Mouse (Mus musculus) splenic B cell, adult 2 months (primary cell): ENCODE results near the gene Utp15.

Experiments used
- DNase-seq: peaks from one replicate; pipeline ENCODE4 v3.0.0-alpha.2; 2011; ENCODE audit warnings: low read depth, low spot score
- H3K27me3 ChIP-seq: 2 replicates; pipeline ENCODE4 v1.6.1; 2012; ENCODE audit warnings: mild to moderate bottlenecking, low read length, moderate library complexity, mixed read lengths; ENCODE audit not compliant: control insufficient read depth, poor library complexity, insufficient read depth, severe bottlenecking
- H3K36me3 ChIP-seq: 2 replicates; pipeline ENCODE4 v1.6.1; 2012; ENCODE audit warnings: mild to moderate bottlenecking, low read length, moderate library complexity, mixed read lengths; ENCODE audit not compliant: control insufficient read depth, poor library complexity, insufficient read depth, severe bottlenecking

Gene Utp15

DNA sequence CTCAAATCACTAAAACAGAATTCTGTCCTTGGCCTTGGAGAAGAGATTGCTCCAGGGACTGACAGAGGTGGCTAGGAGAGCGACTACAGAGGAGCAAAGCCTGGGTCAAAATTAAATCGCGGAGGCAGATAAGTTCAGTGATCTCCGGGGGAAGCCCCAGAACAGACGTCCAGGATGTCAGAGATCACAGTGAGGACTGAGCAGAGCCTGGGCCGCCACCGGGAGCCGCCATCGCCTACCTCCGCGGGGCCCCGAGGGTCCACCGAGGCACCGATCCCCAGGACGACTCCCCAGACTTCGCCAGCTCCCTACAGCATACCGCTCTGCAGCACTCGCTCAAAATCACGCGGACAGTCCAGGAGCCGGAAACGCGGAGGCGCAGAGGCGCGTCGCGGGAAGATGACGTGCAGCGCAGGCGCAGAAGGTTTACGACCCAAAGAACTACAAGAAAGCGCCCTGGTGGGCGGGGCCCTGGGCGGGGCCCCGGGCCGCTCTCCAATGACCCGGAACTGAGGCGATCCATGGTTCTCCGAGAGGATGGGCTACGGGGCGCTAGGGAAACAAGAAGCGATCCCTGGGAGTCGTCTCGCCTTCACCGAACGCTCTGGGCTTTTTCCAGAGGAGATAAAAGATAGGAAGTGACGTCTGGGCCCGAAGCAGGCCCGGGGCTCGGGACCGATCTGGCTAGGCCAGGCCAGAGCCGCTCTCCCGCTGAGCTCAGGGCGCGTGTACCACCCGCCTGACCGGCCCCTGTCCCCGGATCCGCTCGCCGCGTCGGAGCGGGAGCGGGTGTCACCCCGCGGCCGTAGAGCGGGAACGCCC, at the start of gene Utp15, which contains the start of gene Ankra2:
Gene Utp15 (minus strand): TSS at position 406 of the 822 bp plus-strand sequence.
Gene Ankra2 (plus strand): TSS at position 439 of the 822 bp plus-strand sequence.
- Histone ChIP-seq H3K27me3 (no peaks in the 10 kb centered on the region), H3K36me3 (peaks cover 14% of the 10 kb centered on the region)
- peak; percentile 99 for DNase-seq

DNA sequence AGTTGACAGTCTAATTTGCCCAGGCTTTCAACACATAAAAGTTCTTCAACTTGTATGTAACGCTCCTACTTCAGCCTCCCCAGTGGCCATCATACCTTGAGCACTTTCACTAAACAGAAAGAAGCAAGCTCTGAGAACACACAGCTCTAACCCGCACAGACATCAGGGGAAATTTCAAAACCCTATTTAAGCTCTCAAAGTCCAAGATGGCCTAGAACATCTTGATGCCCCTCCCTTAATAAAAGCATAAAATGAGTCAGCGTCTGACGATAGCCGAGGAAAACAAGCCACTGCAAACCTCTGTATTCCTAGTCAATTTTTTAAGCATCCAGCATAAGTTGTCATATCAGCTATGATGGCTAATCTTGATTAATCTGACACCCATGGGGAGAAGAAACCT, 48.8 kb upstream of the Utp15 start:
- Histone ChIP-seq H3K27me3 (no peaks in the 10 kb centered on the region), H3K36me3 (peaks cover 13% of the 10 kb centered on the region; the same call in 1 of the 2 replicates)
- no peak for DNase-seq

DNA sequence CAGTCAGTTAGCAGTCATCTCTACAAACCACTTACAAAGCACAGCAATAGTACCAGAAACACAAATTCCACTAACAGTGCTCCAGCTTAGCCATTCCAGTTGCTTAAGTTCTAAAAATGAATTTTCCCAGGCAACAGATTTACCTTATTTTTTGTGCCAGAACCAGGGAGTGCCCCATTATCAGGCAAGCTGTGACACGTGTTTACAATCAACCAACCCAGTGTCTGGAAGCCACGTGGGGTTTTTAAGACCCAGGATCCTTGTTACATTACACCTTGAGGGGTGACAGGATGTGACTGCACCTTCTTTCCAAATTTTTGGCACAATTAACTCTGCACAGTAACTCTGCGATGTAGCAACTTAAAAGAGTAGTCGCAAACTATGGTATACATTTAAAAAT, 45.9 kb upstream of the Utp15 start:
- DNase-seq: no peak
- Histone ChIP-seq H3K27me3 (no peaks in the 10 kb centered on the region), H3K36me3 (peaks cover 13% of the 10 kb centered on the region; the same call in 1 of the 2 replicates)

DNA sequence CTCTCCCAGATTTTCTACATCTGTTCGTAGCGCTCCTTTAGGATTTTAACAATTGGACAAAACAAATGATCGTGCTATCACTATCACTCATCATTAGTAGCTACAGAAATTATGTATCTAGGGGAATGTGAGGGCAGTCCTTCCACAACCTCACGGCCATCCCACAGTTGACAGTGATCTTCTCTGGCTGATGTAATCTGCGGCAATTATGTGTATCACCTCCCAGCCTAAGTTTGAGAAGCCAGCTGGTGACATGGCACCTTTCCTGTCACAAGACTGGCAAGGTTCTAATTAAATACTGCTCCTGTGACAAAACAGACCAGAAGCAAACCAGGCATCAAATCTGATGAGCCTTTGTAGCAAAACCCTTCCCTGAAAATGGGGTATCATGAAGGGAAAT, 45.2 kb upstream of the Utp15 start:
- no peaks in the 10 kb centered on the region for H3K27me3 ChIP-seq
- DNase-seq: no peak
- peaks cover 13% of the 10 kb centered on the region; the same call in 1 of the 2 replicates for H3K36me3 ChIP-seq

DNA sequence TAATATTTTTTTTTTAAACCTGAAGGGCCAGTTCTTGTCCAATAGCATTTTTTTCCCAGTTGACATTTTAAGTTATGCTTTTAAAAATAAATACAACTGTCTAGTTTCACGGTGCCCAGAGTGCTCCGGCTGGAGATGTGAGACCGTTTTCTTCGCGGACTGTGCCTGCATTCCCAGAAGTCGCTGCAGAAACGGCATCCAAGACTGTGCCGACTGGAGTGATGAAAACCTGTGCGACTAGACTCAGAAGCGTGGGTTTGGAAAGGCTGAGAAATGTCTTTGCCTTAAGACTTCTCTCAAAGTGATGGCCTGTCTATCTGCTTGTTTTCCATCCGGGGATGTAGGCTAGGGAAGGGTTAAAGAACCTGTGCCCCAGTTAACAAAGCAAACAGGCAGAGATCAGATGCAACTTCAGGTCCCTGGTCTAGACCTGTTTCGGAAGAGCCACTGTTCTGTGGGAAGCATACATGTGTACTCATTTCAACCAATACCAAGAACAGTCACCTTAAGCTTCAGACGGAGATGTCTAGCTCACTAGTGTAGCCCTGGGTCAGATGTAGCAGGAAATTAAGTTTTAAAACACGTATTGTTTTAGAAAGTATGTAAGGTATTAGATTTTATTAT, 44.1 kb upstream of the Utp15 start:
- DNase-seq: no peak
- no peaks in the 10 kb centered on the region for H3K27me3 ChIP-seq
- peaks cover 12% of the 10 kb centered on the region; the same call in 1 of the 2 replicates for H3K36me3 ChIP-seq

DNA sequence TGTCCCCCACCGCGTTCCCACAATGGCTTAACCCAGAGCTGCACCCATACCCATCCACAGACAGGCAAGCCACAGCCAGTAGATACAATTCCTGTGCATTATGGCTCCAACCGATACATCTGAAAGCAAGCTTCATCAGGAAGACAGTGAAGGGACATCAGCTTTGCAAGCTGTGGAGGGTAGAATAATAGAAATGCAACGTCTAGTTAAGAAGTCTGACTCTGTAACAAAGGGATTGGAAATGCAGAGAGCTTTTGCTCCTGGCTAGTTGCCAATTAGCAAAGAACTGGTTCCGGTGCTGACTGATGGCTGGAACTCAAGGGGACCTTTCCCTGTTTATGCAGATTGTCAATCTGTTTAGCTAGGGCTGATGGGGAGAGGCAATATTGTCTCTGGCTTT, 43.6 kb upstream of the Utp15 start:
- Histone ChIP-seq H3K27me3 (no peaks in the 10 kb centered on the region), H3K36me3 (peaks cover 7% of the 10 kb centered on the region; the same call in 1 of the 2 replicates)
- DNase-seq: no peak

DNA sequence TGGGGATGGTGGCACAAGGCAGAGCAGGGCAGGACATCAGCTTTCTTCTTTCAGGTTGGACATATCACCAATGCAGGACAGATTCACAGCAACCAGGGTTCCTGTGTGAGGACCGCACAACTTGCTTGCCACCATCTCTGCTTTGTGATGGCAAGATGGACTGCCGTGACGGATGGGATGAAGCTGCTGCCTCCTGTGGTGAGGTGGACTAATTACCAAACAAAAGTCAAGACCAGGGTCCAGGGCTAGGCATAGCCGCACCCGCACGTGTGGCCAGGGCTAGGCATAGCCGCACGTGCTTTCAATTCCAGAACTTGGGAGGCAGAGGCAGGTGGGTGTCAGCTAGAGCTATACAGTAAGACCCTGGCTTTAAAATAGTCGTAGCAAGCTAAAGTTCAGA, 42.4 kb upstream of the Utp15 start:
- Histone ChIP-seq H3K36me3 (0 out of 2 replicates have a peak, but pooled peaks cover 2% of the 10 kb centered on the region), H3K27me3 (no peaks in the 10 kb centered on the region)
- DNase-seq: no peak

DNA sequence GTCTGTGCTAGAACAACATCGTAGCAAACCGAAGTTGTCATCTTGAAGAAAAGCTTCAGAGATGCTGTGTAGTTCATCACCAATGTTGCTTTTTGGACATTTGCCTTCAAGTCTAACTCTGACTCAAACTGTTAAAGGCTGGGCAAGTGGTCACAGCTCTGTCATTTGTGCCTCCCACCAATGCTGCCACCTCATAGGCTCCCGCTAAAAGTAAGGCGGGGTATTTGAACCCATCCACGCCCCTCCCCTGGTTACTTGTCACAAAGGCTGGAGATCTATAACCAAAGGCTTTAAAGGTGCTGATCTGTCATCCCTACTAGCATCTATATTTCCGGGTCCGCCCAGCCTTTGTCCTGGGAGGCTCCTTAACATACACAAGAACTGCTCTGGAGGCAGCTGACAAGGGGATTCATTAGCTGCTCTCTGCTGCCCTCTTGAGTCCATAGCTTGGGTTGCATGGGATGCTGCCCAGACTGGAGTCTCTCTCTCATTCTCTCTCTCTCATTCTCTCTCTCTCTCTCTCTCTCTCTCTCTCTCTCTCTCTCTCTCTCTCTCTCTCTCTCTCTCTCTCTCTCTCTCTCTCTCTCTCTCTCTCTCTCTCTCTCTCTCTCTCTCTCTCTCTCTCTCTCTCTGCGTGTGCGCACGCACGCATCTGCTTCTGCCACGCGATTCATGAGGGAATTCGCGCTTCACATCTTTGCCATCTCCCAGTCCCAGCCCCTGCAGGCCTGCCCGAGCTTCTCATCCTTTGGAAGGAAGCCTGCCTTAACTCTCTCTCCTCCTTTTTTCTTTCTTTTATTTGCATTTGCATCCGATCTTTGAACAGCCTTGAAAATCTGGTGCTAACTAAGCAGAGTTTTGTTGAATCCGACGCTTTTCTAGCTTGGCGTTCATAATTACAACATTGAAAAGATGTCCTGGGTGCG, 36.3 kb upstream of the Utp15 start:
- Histone ChIP-seq H3K27me3 (no peaks in the 10 kb centered on the region), H3K36me3 (no peaks in the 10 kb centered on the region)
- peak; percentile 81 for DNase-seq

DNA sequence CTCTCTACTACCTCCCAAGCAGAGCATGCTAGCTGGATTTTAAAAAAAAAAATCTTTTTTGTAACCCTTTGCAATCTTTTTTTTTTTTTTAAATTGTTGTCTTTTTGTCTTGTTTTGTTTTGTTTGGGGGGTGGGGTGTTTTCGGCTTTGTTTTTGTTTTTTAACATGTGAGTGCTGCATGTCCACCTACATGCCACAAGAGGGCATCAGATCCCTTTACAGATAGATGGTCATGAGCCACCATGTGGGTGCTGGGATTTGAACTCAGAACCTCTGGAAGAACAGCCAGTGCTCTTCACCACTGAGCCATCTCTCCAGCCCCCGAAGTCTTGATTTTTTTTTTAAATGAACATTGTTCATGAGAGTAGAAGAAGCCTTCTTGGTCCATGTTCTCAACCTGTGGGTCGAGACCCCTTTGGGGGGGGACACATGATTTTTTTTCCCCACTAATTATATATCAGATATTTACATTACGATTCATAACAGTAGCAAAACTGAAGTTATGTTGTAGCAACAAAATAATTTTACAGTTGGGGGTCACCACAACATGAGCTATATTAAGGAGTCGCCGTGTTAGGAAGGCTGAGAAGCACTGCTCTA, 35.1 kb upstream of the Utp15 start:
- no peaks in the 10 kb centered on the region for H3K36me3 ChIP-seq
- no peaks in the 10 kb centered on the region for H3K27me3 ChIP-seq
- DNase-seq: no peak

DNA sequence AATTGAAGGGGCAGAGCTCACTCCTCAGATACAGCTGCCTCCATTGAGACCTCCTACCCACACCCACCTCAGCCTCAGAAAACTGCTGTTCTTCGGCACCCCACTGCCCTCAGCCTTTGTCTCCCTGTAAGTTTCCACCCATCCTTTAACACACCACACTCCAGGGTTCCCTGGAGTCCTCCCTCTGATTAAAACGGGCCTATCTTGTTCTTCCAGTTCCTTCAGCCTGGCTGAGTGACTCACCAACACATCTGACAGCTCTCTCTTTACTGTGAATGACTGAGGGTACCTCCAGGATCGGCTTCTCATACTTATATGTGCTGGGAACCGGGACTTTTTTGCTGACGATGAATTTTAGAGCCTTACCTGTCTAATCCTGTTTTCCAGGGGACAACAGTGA, 33.2 kb upstream of the Utp15 start:
- H3K36me3 ChIP-seq: no peaks in the 10 kb centered on the region
- DNase-seq: no peak

DNA sequence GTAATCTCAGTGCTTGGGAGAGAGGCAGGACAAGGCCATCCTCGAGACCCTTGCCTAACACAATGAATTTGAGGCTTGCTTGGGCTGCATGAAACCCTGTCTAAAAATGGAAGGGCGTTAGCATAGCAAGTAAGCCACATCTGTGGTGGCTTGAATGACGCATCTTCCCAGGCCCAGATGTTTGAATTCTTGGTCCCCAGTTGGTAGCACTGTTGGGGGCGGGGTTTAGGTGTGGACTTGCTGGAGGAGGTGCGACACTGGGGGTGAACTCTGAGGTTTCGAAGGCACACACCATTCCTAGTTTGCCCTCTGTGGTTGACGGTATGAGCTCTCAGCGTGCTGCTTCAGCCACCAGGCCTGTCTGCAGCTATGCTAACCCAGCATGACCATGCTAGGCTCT, 28.9 kb upstream of the Utp15 start:
- no peaks in the 10 kb centered on the region for H3K36me3 ChIP-seq
- DNase-seq: no peak
- H3K27me3 ChIP-seq: 0 out of 2 replicates have a peak, but pooled peaks cover 1% of the 10 kb centered on the region

More for the DNA sequence above, 33.2 kb upstream of the Utp15 start:
- H3K27me3 ChIP-seq: no peaks in the 10 kb centered on the region

DNA sequence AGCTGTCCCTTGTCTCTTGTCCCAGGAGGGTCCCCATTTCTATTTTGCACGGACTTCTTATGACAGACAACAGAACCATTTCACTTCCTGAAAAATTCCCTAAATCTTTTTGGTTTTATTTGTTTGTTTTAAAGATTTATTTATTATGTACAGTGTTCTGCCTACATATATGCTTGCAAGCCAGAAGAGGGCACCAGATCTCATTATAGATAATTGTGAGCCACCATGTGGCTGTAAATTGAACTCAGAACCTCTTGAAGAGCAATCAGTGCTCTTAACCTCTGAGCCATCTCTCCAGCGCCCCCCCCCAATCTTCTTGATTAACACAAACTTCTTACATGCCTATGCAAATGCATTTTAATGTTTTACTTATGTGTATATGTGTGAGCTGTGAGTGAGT, 27.9 kb upstream of the Utp15 start:
- Histone ChIP-seq H3K36me3 (no peaks in the 10 kb centered on the region), H3K27me3 (0 out of 2 replicates have a peak, but pooled peaks cover 1% of the 10 kb centered on the region)
- peak; percentile 7 for DNase-seq

DNA sequence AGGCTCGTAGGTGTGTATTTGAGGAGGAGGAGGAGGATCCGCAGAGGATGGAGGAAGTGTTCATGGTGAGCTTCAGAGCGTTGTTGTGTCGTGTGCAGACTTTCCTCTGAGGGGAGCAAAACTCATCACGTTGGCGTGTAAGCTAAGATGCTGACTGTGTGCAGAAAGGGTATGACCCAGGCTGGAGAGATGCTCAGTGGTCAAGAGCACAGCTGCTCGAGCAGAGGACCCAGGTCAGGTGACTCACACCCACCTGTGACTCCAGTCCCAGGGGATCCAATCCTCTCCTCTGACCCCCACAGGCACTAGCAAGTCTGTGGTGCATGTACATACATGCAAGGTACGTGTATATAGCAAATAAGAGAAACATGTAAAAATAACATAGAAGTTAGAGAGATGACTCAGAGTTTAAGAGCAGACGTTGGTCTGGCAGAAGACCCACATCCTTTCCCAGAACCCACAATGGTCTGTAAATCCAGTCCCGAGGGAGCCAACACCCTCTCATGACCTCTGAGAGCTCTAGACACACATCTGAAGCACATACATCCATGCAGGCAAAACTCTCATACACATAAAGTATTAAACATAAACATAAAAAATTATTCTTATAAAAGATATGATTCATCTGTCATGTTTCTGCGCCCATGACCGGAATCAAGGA, 18.3 kb upstream of the Utp15 start:
- no peaks in the 10 kb centered on the region for H3K27me3 ChIP-seq
- no peak for DNase-seq

DNA sequence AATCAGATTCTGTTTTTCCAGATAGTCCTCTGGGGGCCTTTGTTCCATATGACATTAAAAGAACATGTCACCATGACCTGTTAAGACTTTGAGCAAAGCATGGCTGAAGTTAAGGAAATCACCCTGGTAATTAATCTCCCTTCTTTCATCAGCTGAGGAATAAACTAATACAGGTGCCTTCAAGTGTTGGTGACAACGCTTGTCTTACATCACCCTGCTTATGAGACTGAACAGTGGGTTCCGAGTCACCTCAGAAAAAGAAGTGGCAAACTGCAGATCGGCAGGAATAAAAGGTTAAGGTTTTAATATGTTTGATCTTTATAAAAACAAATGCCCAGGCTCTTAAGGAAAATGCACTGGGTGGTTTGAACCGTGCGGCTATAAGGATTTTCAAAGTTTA, 16.8 kb upstream of the Utp15 start, which contains the start of gene Gm21976:
Gene Gm21976 (plus strand): TSS at position 202 of the 400 bp plus-strand sequence.
- no peak for DNase-seq
- no peaks in the 10 kb centered on the region for H3K27me3 ChIP-seq
- no peaks in the 10 kb centered on the region; the same call in 1 of the 2 replicates for H3K36me3 ChIP-seq

More for the DNA sequence above, 18.3 kb upstream of the Utp15 start:
- H3K36me3 ChIP-seq: no peaks in the 10 kb centered on the region
